Mouse (Mus musculus) limb, embryonic 14.5 days (tissue): ENCODE measurements around the gene Iffo1. TPM values are rescaled to one million over a fixed set of nuclear protein-coding genes. Genes with fewer than 3 reads are reported as not detected.

Experiments
- ATAC-seq: fragments of 200-750 bp; cut with Nextera tagmentation; 2 replicates; pipeline ENCODE4 v1.8.0; 2017; ENCODE audit warnings: low read depth, moderate number of reproducible peaks, moderate TSS enrichment; ENCODE audit not compliant: low FRiP score
- DNase-seq: peaks from one replicate; pipeline ENCODE4 v3.0.0-alpha.2; 2015; ENCODE audit warnings: low spot score
- H3K27ac ChIP-seq: fragments of 300-500 bp; sonication (generic); replicated peaks from 2 replicates; pipeline ENCODE4 v1.5.1; 2014; ENCODE audit warnings: low read depth, mild to moderate bottlenecking, low read length, moderate library complexity, mixed read lengths
- H3K27me3 ChIP-seq: fragments of 300-500 bp; sonication (generic); 2 replicates; pipeline ENCODE4 v1.6.1; 2014; ENCODE audit warnings: low read length, mixed read lengths; ENCODE audit not compliant: control insufficient read depth, insufficient read depth
- H3K36me3 ChIP-seq: fragments of 300-500 bp; sonication (generic); 2 replicates; pipeline ENCODE4 v1.6.1; 2014; ENCODE audit warnings: mild to moderate bottlenecking, low read length, moderate library complexity, mixed read lengths; ENCODE audit not compliant: control insufficient read depth, insufficient read depth
- H3K4me1 ChIP-seq: fragments of 300-500 bp; sonication (generic); 2 replicates; pipeline ENCODE4 v1.6.1; 2014; ENCODE audit warnings: antibody characterized with exemption, low read length, mixed read lengths; ENCODE audit not compliant: control insufficient read depth, insufficient read depth
- H3K4me2 ChIP-seq: fragments of 300-500 bp; sonication (generic); replicated peaks from 2 replicates; pipeline ENCODE4 v1.6.1; 2014; ENCODE audit warnings: low read depth, mild to moderate bottlenecking, low read length, moderate library complexity; ENCODE audit not compliant: severe bottlenecking
- H3K4me3 ChIP-seq: fragments of 300-500 bp; sonication (generic); replicated peaks from 2 replicates; pipeline ENCODE4 v1.5.1; 2014; ENCODE audit warnings: low read length
- H3K9ac ChIP-seq: fragments of 300-500 bp; sonication (generic); 2 replicates; pipeline ENCODE4 v1.6.1; 2014; ENCODE audit warnings: mild to moderate bottlenecking, low read depth, low read length, moderate library complexity; ENCODE audit not compliant: severe bottlenecking
- H3K9me3 ChIP-seq: fragments of 300-500 bp; sonication (generic); 2 replicates; pipeline ENCODE4 v1.6.1; 2016; ENCODE audit warnings: low read length; ENCODE audit not compliant: control insufficient read depth
- POLR2A ChIP-seq: fragments of 200-500 bp; IDR thresholded peaks from 2 replicates; pipeline ENCODE4 v1.8.0; 2012; ENCODE audit warnings: inconsistent platforms, mild to moderate bottlenecking, moderate library complexity, borderline replicate concordance; ENCODE audit not compliant: insufficient read depth, insufficient read length; ENCODE audit errors: extremely low read depth
- WGBS: fragments of 180-500 bp; shearing (Covaris S2); extraction: QIAGEN DNeasy Blood & Tissue Kit; methylation state at CpG from one replicate; pipeline ENCODE4 v1.1.7; 2014; 5-methylcytosine and 5-hydroxymethylcytosine counted together
- microRNA-seq: library from miRNA; unstranded; fragments of <30 nt; microRNA quantifications from one replicate; pipeline ENCODE4, GENCODE M21; 2016
- polyA plus RNA-seq, 2 experiments: library from polyadenylated mRNA; depleted of rRNA in 1 of 2; stranded (reverse) in 1 of 2; unstranded in 1 of 2; fragments of >200 nt; fragmentation: Nextera tagmentation in 1 of 2; extraction: Ambion mirVana in 1 of 2; gene quantifications; 2 replicates each; pipeline versions ENCODE4 v1.2.1 to v1.2.3; 2012 to 2014

Gene Iffo1
- polyA plus RNA-seq, 2 experiments = 34.1 to 64.7 TPM

DNA sequence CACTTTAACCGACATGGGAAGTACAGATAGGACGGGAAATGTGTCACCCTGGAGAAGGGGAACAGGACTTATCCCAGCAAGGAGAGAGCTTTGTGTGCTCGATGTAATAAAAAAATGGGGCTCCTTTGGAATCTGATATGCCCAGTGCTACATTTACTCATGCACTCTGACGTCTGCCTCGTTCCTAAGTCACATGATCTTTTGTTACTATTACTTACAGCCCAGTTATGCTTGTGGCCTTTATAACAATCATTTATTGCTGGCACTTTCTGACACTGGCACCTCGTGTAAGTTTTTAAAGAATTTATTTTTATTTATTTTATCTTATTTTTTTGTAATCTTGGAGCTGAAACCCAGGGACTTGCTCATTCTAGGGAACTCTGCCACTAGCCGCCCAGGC lies 48.3 kb downstream of the Iffo1 start:
- H3K9ac ChIP-seq = no peak overlapping the region

GRCm38 (mm10) chr6:125195541-125196075 lies 50.6 kb downstream of the Iffo1 start:
- 39% methylated on average over 1 of the region's 1 CpGs for WGBS
- Histone ChIP-seq H3K4me2 (no peak overlapping the region), H3K9ac (no peak overlapping the region), H3K4me3 (no peak overlapping the region), H3K4me1 (peaks cover 8% of the 10 kb centered on the region), H3K9me3 (no peaks in the 10 kb centered on the region), H3K27me3 (no peaks in the 10 kb centered on the region), H3K36me3 (peaks cover 27% of the 10 kb centered on the region), H3K27ac (no peak overlapping the region)
- TF ChIP-seq POLR2A = no peak
- DNase-seq (no peak), ATAC-seq (no peak)

More for the DNA sequence above, 48.3 kb downstream of the Iffo1 start:
- peaks cover 8% of the 10 kb centered on the region for H3K4me1 ChIP-seq
- H3K4me2 ChIP-seq = no peak overlapping the region
- ATAC-seq = no peak
- no peak for DNase-seq
- WGBS = 71% methylated on average over 7 of the region's 7 CpGs
- no peak overlapping the region for H3K27ac ChIP-seq
- no peak for TF ChIP-seq POLR2A
- no peaks in the 10 kb centered on the region for H3K27me3 ChIP-seq
- no peak overlapping the region for H3K4me3 ChIP-seq
- H3K9me3 ChIP-seq = no peaks in the 10 kb centered on the region
- H3K36me3 ChIP-seq = peaks cover 41% of the 10 kb centered on the region

GRCm38 (mm10) chr6:125196301-125196700 lies 51.3 kb downstream of the Iffo1 start:
- Histone ChIP-seq H3K27ac (no peak overlapping the region), H3K36me3 (peaks cover 27% of the 10 kb centered on the region), H3K4me3 (no peak overlapping the region), H3K9ac (no peak overlapping the region), H3K4me2 (no peak overlapping the region), H3K27me3 (no peaks in the 10 kb centered on the region), H3K4me1 (peaks cover 8% of the 10 kb centered on the region), H3K9me3 (no peaks in the 10 kb centered on the region)
- no peak for TF ChIP-seq POLR2A
- ATAC-seq (no peak), DNase-seq (no peak)
- 58% methylated on average over 3 of the region's 3 CpGs for WGBS

- no peak overlapping the region for H3K9ac ChIP-seq
- ATAC-seq (no peak), DNase-seq (no peak)
- H3K27me3 ChIP-seq = no peaks in the 10 kb centered on the region
- H3K36me3 ChIP-seq = peaks cover 27% of the 10 kb centered on the region
- WGBS = 74% methylated on average over 5 of the region's 5 CpGs
- H3K4me3 ChIP-seq = no peak overlapping the region
- TF ChIP-seq POLR2A = no peak
- H3K4me2 ChIP-seq = no peak overlapping the region
- H3K27ac ChIP-seq = no peak overlapping the region
- no peaks in the 10 kb centered on the region for H3K9me3 ChIP-seq
- peaks cover 8% of the 10 kb centered on the region for H3K4me1 ChIP-seq
These were observed 52.1 kb downstream of the Iffo1 start for GRCm38 (mm10) chr6:125197166-125197565.

DNA sequence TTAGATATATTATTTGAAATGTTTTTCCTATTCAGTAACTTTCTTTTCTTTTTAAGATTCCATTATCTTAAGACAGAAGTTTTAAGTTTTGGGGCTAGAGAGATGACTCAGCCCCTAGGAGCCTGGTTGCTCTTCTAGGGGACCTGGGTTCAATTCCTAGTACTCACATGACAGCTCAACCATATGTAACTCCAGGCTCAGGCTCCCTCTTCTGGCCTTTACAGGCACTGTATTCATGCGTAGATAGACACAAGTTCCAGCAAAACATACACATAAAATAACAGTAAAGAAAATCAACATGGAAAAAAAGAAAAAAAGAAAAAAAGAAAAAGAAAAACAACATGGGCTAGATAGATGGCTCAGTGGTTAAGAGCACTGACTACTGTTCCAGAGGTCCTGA lies 65.4 kb downstream of the Iffo1 start:
- H3K4me3 ChIP-seq = no peak overlapping the region
- 83% methylated on average over 1 of the region's 1 CpGs for WGBS
- TF ChIP-seq POLR2A = no peak

More for the DNA sequence above, 65.4 kb downstream of the Iffo1 start:
- DNase-seq (no peak), ATAC-seq (no peak)
- Histone ChIP-seq H3K27ac (no peak overlapping the region), H3K27me3 (no peaks in the 10 kb centered on the region), H3K4me1 (no peaks in the 10 kb centered on the region), H3K4me2 (no peak overlapping the region), H3K36me3 (no peaks in the 10 kb centered on the region), H3K9me3 (no peaks in the 10 kb centered on the region), H3K9ac (no peak overlapping the region)

Small RNA genes lying within 50 kb of the gene (microRNA-seq; reads per million reads assigned to microRNA genes)
- gene Mir3098 (not detected), gene Mir7045 (not detected)

Other genes starting within 250 kb of the Iffo1 start
- 2.3 and 3.2 TPM in 2 replicates for gene Lag3, start 233.5 kb upstream of the Iffo1 start, polyA plus RNA-seq (2012; rRNA removed)
- 2.0 and 2.6 TPM in 2 replicates for gene Lag3, start 233.5 kb upstream of the Iffo1 start, polyA plus RNA-seq (2014; fragmentation: Nextera tagmentation; extraction: Ambion mirVana)
- gene Ptms, start 225.1 kb upstream of the Iffo1 start, polyA plus RNA-seq (2012; rRNA removed) = 1,126 and 1,778 TPM in 2 replicates
- gene Ptms, start 225.1 kb upstream of the Iffo1 start, polyA plus RNA-seq (2014; fragmentation: Nextera tagmentation; extraction: Ambion mirVana) = 306 and 353 TPM in 2 replicates
- gene Mlf2, start 213.9 kb upstream of the Iffo1 start, polyA plus RNA-seq (2012; rRNA removed) = 407 and 471 TPM in 2 replicates
- 355 and 380 TPM in 2 replicates for gene Mlf2, start 213.9 kb upstream of the Iffo1 start, polyA plus RNA-seq (2014; fragmentation: Nextera tagmentation; extraction: Ambion mirVana)
- 215 and 251 TPM in 2 replicates for gene Cops7a, start 179.7 kb upstream of the Iffo1 start, polyA plus RNA-seq (2012; rRNA removed)
- 137 and 144 TPM in 2 replicates for gene Cops7a, start 179.7 kb upstream of the Iffo1 start, polyA plus RNA-seq (2014; fragmentation: Nextera tagmentation; extraction: Ambion mirVana)
- gene Pianp, start 148.5 kb upstream of the Iffo1 start, polyA plus RNA-seq (2012; rRNA removed) = 35.2 and 44.6 TPM in 2 replicates
- gene Pianp, start 148.5 kb upstream of the Iffo1 start, polyA plus RNA-seq (2014; fragmentation: Nextera tagmentation; extraction: Ambion mirVana) = 20.0 and 20.3 TPM in 2 replicates
- gene Zfp384, start 136.1 kb upstream of the Iffo1 start, polyA plus RNA-seq (2012; rRNA removed) = 103 and 130 TPM in 2 replicates
- gene Zfp384, start 136.1 kb upstream of the Iffo1 start, polyA plus RNA-seq (2014; fragmentation: Nextera tagmentation; extraction: Ambion mirVana) = 12.4 and 14.6 TPM in 2 replicates
- 143 TPM in 2 replicates for gene Ing4, start 105.5 kb upstream of the Iffo1 start, polyA plus RNA-seq (2012; rRNA removed)
- 122 and 131 TPM in 2 replicates for gene Ing4, start 105.5 kb upstream of the Iffo1 start, polyA plus RNA-seq (2014; fragmentation: Nextera tagmentation; extraction: Ambion mirVana)
- gene Acrbp, start 95.6 kb upstream of the Iffo1 start, polyA plus RNA-seq (2012; rRNA removed) = 28.9 and 31.3 TPM in 2 replicates
- 9.4 and 13.9 TPM in 2 replicates for gene Acrbp, start 95.6 kb upstream of the Iffo1 start, polyA plus RNA-seq (2014; fragmentation: Nextera tagmentation; extraction: Ambion mirVana)
- gene Lpar5, start 77.3 kb upstream of the Iffo1 start, polyA plus RNA-seq (2012; rRNA removed) = 3.9 and 5.0 TPM in 2 replicates
- 2.5 and 4.0 TPM in 2 replicates for gene Lpar5, start 77.3 kb upstream of the Iffo1 start, polyA plus RNA-seq (2014; fragmentation: Nextera tagmentation; extraction: Ambion mirVana)
- 75.0 and 89.7 TPM in 2 replicates for gene Chd4, start 49.3 kb upstream of the Iffo1 start, polyA plus RNA-seq (2012; rRNA removed)
- gene Chd4, start 49.3 kb upstream of the Iffo1 start, polyA plus RNA-seq (2014; fragmentation: Nextera tagmentation; extraction: Ambion mirVana) = 78.6 and 81.8 TPM in 2 replicates
- gene Nop2, start 13.3 kb upstream of the Iffo1 start, polyA plus RNA-seq (2012; rRNA removed) = 43.7 and 48.5 TPM in 2 replicates
- 54.2 TPM in 2 replicates for gene Nop2, start 13.3 kb upstream of the Iffo1 start, polyA plus RNA-seq (2014; fragmentation: Nextera tagmentation; extraction: Ambion mirVana)
- 3,758 and 4,454 TPM in 2 replicates for gene Gapdh, start 21.2 kb downstream of the Iffo1 start, polyA plus RNA-seq (2012; rRNA removed)
- gene Gapdh, start 21.2 kb downstream of the Iffo1 start, polyA plus RNA-seq (2014; fragmentation: Nextera tagmentation; extraction: Ambion mirVana) = 1,656 and 1,691 TPM in 2 replicates
- 250 and 270 TPM in 2 replicates for gene Ncapd2, start 46.5 kb downstream of the Iffo1 start, polyA plus RNA-seq (2012; rRNA removed)
- gene Ncapd2, start 46.5 kb downstream of the Iffo1 start, polyA plus RNA-seq (2014; fragmentation: Nextera tagmentation; extraction: Ambion mirVana) = 82.9 and 96.9 TPM in 2 replicates
- gene Mrpl51, start 46.6 kb downstream of the Iffo1 start, polyA plus RNA-seq (2012; rRNA removed) = 56.5 and 75.0 TPM in 2 replicates
- 189 and 199 TPM in 2 replicates for gene Mrpl51, start 46.6 kb downstream of the Iffo1 start, polyA plus RNA-seq (2014; fragmentation: Nextera tagmentation; extraction: Ambion mirVana)
- 14.7 and 16.2 TPM in 2 replicates for gene Vamp1, start 70.3 kb downstream of the Iffo1 start, polyA plus RNA-seq (2012; rRNA removed)
- 2.4 and 2.6 TPM in 2 replicates for gene Vamp1, start 70.3 kb downstream of the Iffo1 start, polyA plus RNA-seq (2014; fragmentation: Nextera tagmentation; extraction: Ambion mirVana)
- gene Tapbpl, start 86.6 kb downstream of the Iffo1 start, polyA plus RNA-seq (2012; rRNA removed) = 2.7 and 2.8 TPM in 2 replicates
- 3.4 and 3.7 TPM in 2 replicates for gene Tapbpl, start 86.6 kb downstream of the Iffo1 start, polyA plus RNA-seq (2014; fragmentation: Nextera tagmentation; extraction: Ambion mirVana)
- 0.22 and 0.50 TPM in 2 replicates for gene Cd27, start 91.8 kb downstream of the Iffo1 start, polyA plus RNA-seq (2012; rRNA removed)
- gene Cd27, start 91.8 kb downstream of the Iffo1 start, polyA plus RNA-seq (2014; fragmentation: Nextera tagmentation; extraction: Ambion mirVana) = 1.3 and 1.5 TPM in 2 replicates
- gene Tuba3a, start 140.8 kb downstream of the Iffo1 start, polyA plus RNA-seq (2012; rRNA removed) = 0.45 and 0.47 TPM in 2 replicates
- gene Tuba3a, start 140.8 kb downstream of the Iffo1 start, polyA plus RNA-seq (2014; fragmentation: Nextera tagmentation; extraction: Ambion mirVana) = 0.30 TPM in 1 of 2 replicates, not detected in the other
- gene Ltbr, start 168.6 kb downstream of the Iffo1 start, polyA plus RNA-seq (2012; rRNA removed) = 52.7 and 68.8 TPM in 2 replicates
- gene Ltbr, start 168.6 kb downstream of the Iffo1 start, polyA plus RNA-seq (2014; fragmentation: Nextera tagmentation; extraction: Ambion mirVana) = 45.8 and 51.1 TPM in 2 replicates
- gene Scnn1a, start 175.4 kb downstream of the Iffo1 start, polyA plus RNA-seq (2012; rRNA removed) = 2.5 and 2.9 TPM in 2 replicates
- 1.8 and 1.9 TPM in 2 replicates for gene Scnn1a, start 175.4 kb downstream of the Iffo1 start, polyA plus RNA-seq (2014; fragmentation: Nextera tagmentation; extraction: Ambion mirVana)
- 88.8 and 106 TPM in 2 replicates for gene Tnfrsf1a, start 204.1 kb downstream of the Iffo1 start, polyA plus RNA-seq (2012; rRNA removed)
- gene Tnfrsf1a, start 204.1 kb downstream of the Iffo1 start, polyA plus RNA-seq (2014; fragmentation: Nextera tagmentation; extraction: Ambion mirVana) = 85.6 and 87.8 TPM in 2 replicates
- 1.2 and 1.3 TPM in 2 replicates for gene Plekhg6, start 235.6 kb downstream of the Iffo1 start, polyA plus RNA-seq (2012; rRNA removed)
- gene Plekhg6, start 235.6 kb downstream of the Iffo1 start, polyA plus RNA-seq (2014; fragmentation: Nextera tagmentation; extraction: Ambion mirVana) = 1.6 and 1.8 TPM in 2 replicates